Comparison of ENCODE assay signal across 17 mouse cellular contexts in genomic region chr15:86738356-86738755, GRCm38 (mm10).
A peak's percentile ranks its signal among the peaks of the same experiment; 100 is the strongest.
DNase-seq lines count a peak whose midpoint lies in the region; ATAC-seq and TF ChIP-seq lines count a peak whose summit lies in the region.
"Had no signal": no experiment of that assay in that cellular context is flagged by ENCODE, and none has a peak within 500 bp of the region (broad histone marks: within the 10 kb centered on the region; RNA-seq: fewer than 3 reads in every experiment).

No protein-coding gene starts in this region.

- no peak for ATAC-seq in forebrain, embryonic 14.5 days
- ATAC-seq in forebrain, embryonic 12.5 days (ENCODE audit: low FRiP score), result no peak
- ATAC-seq in hindbrain, embryonic 14.5 days (ENCODE audit: low FRiP score), result no peak
- no peak for ATAC-seq in hindbrain, embryonic 12.5 days (ENCODE audit: low FRiP score)
- no peak for ATAC-seq in granulocyte monocyte progenitor cell, adult 5-6 weeks (replicated peaks; ENCODE audit: poor library complexity, severe bottlenecking)
- ATAC-seq: inflammation-experienced regulatory T-cells, adult 6 months; intestine, postnatal 0 days had no signal

- no peak overlapping the region for H3K27ac ChIP-seq in forebrain, embryonic 14.5 days (ENCODE audit: low read depth, low read length)
- no peak overlapping the region for H3K27ac ChIP-seq in forebrain, embryonic 12.5 days
- no peak overlapping the region for H3K27ac ChIP-seq in hindbrain, embryonic 14.5 days
- no peak overlapping the region for H3K27ac ChIP-seq in hindbrain, embryonic 12.5 days
- H3K27ac ChIP-seq: heart, embryonic 10.5 days; hindbrain, embryonic 15.5 days had no signal

- no peaks in the 10 kb centered on the region; the same call in 1 of the 2 replicates for H3K4me1 ChIP-seq in forebrain, embryonic 14.5 days (ENCODE audit: control insufficient read depth, insufficient read depth, low read length)
- no peaks in the 10 kb centered on the region; the same call in 1 of the 2 replicates for H3K4me1 ChIP-seq in forebrain, embryonic 12.5 days
- no peaks in the 10 kb centered on the region for H3K4me1 ChIP-seq in hindbrain, embryonic 14.5 days (replicated peaks; ENCODE audit: control insufficient read depth, insufficient read depth, low read length)
- 0 out of 2 replicates have a peak, but pooled peaks cover 2% of the 10 kb centered on the region for H3K4me1 ChIP-seq in hindbrain, embryonic 12.5 days

- TF ChIP-seq CTCF in brain, embryonic 14.5 days (IDR thresholded peaks at IDR 0.05; ENCODE audit: borderline replicate concordance, extremely low read depth, insufficient read depth, insufficient read length), result no peak

- 44% methylated on average over 5 of the region's 5 CpGs for WGBS in forebrain, embryonic 14.5 days
- 60% methylated on average over 5 of the region's 5 CpGs for WGBS in forebrain, embryonic 12.5 days
- WGBS in hindbrain, embryonic 14.5 days, result 56% methylated on average over 5 of the region's 5 CpGs
- WGBS in hindbrain, embryonic 12.5 days, result 66% methylated on average over 5 of the region's 5 CpGs

- no peak overlapping the region for H3K4me3 ChIP-seq in forebrain, embryonic 14.5 days (ENCODE audit: low read depth, low read length)
- H3K4me3 ChIP-seq in forebrain, embryonic 12.5 days (replicated peaks), result no peak overlapping the region
- no peak overlapping the region for H3K4me3 ChIP-seq in hindbrain, embryonic 14.5 days (replicated peaks; ENCODE audit: low read length)
- no peak overlapping the region for H3K4me3 ChIP-seq in hindbrain, embryonic 12.5 days
- H3K4me3 ChIP-seq: heart, embryonic 10.5 days; hindbrain, embryonic 15.5 days had no signal

- H3K9ac ChIP-seq in forebrain, embryonic 14.5 days (ENCODE audit: low read length), result no peak overlapping the region
- H3K9ac ChIP-seq in forebrain, embryonic 12.5 days, result no peak overlapping the region
- H3K9ac ChIP-seq in hindbrain, embryonic 14.5 days, result no peak overlapping the region
- H3K9ac ChIP-seq in hindbrain, embryonic 12.5 days, result no peak overlapping the region
- H3K9ac ChIP-seq: hindbrain, embryonic 15.5 days had no signal

- no peak for TF ChIP-seq POLR2A in brain, embryonic 14.5 days (IDR thresholded peaks at IDR 0.05; ENCODE audit: borderline replicate concordance, extremely low read depth, insufficient read depth, insufficient read length, poor library complexity, severe bottlenecking)

- DNase-seq in forebrain, embryonic 14.5 days (ENCODE audit: low spot score), result peak; percentile 54
- peak; percentile 46 for DNase-seq in hindbrain, embryonic 14.5 days (ENCODE audit: low spot score)
- peak; percentile 25 for DNase-seq in lung, postnatal 10 days
- no peak for DNase-seq in lung, postnatal 36 days
- peak; percentile 62 for DNase-seq in brain, embryonic 14.5 days (ENCODE audit: low read depth)
- DNase-seq: cerebellum, adult 2 months; gastrocnemius, postnatal 36 days; heart, adult 18-20 months; heart, postnatal 10 days; heart, postnatal 4 days had no signal

- no peak overlapping the region for H3K4me2 ChIP-seq in forebrain, embryonic 14.5 days (ENCODE audit: low read length)
- H3K4me2 ChIP-seq in forebrain, embryonic 12.5 days, result no peak overlapping the region
- no peak overlapping the region for H3K4me2 ChIP-seq in hindbrain, embryonic 14.5 days (replicated peaks)
- H3K4me2 ChIP-seq in hindbrain, embryonic 12.5 days (replicated peaks), result no peak overlapping the region
- H3K4me2 ChIP-seq: hindbrain, embryonic 15.5 days had no signal

- H3K9me3 ChIP-seq in forebrain, embryonic 14.5 days (replicated peaks; ENCODE audit: control insufficient read depth, low read length), result no peaks in the 10 kb centered on the region
- no peaks in the 10 kb centered on the region for H3K9me3 ChIP-seq in forebrain, embryonic 12.5 days
- no peaks in the 10 kb centered on the region for H3K9me3 ChIP-seq in hindbrain, embryonic 14.5 days (ENCODE audit: control insufficient read depth, low read length)
- no peaks in the 10 kb centered on the region for H3K9me3 ChIP-seq in hindbrain, embryonic 12.5 days (replicated peaks)
- H3K9me3 ChIP-seq: heart, embryonic 10.5 days; hindbrain, embryonic 15.5 days had no signal

- no peaks in the 10 kb centered on the region for H3K27me3 ChIP-seq in forebrain, embryonic 14.5 days (replicated peaks; ENCODE audit: control insufficient read depth, insufficient read depth, low read length)
- H3K27me3 ChIP-seq in forebrain, embryonic 12.5 days, result no peaks in the 10 kb centered on the region
- no peaks in the 10 kb centered on the region for H3K27me3 ChIP-seq in hindbrain, embryonic 14.5 days (ENCODE audit: control insufficient read depth, insufficient read depth, low read length)
- H3K27me3 ChIP-seq in hindbrain, embryonic 12.5 days, result no peaks in the 10 kb centered on the region
- H3K27me3 ChIP-seq: hindbrain, embryonic 15.5 days had no signal

- H3K36me3 ChIP-seq in forebrain, embryonic 14.5 days (ENCODE audit: control insufficient read depth, insufficient read depth, low read length), result no peaks in the 10 kb centered on the region
- H3K36me3 ChIP-seq in forebrain, embryonic 12.5 days (replicated peaks), result no peaks in the 10 kb centered on the region
- H3K36me3 ChIP-seq in hindbrain, embryonic 14.5 days (replicated peaks; ENCODE audit: control insufficient read depth, insufficient read depth), result no peaks in the 10 kb centered on the region
- no peaks in the 10 kb centered on the region for H3K36me3 ChIP-seq in hindbrain, embryonic 12.5 days
- H3K36me3 ChIP-seq: heart, embryonic 10.5 days; hindbrain, embryonic 15.5 days had no signal
